In the genomic region with DNA sequence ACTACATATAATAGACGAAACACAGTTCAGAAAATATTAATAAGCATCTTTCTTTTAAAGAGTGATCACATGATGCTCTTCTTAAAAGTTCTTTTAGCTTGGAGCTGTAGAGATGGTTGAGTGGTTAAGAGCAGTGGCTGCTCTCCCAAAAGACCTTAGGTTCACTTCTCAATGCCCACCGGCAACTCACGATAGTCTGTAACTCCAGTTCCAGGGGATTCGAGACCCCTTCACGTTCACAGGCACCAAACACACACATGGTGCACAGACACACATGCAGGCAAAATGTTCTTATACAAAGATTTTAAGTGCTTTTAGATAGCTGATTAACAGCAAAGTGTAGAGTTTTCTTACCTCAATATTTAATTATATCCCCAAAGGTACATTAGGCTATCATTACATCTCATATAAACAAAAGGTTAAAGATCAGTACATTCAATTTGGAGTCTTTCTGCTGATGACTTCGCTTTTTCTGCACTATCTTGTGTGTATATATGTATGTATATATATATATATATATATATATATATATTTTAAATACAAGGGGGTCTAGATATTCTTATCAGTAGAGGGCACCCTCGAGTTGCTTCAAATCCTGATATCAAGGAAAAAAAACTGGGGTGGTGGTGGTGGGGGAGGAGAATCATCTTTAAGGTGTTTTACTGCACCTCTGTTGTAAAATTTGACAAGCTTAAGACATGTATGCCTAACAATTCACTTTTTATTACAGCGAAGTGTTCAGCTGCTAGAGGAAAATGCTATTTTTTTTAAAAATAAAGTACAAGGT, we compare ENCODE assay signal across 9 mouse cellular contexts. TPM values are rescaled to one million over a fixed set of nuclear protein-coding genes. Genes with fewer than 3 reads are reported as not detected.
DNase-seq lines count a peak whose midpoint lies in the region; ATAC-seq and TF ChIP-seq lines count a peak whose summit lies in the region.
"Had no signal": no experiment of that assay in that cellular context is flagged by ENCODE, and none has a peak within 500 bp of the region (broad histone marks: within the 10 kb centered on the region; RNA-seq: fewer than 3 reads in every experiment).

No protein-coding gene starts in this region.

- TF ChIP-seq POLR2A in small intestine, adult 2 months (IDR thresholded peaks at IDR 0.05; ENCODE audit: low read depth, low read length) = no peak
- TF ChIP-seq POLR2A in lung, adult 2 months (IDR thresholded peaks at IDR 0.05; ENCODE audit: borderline replicate concordance, extremely low read depth, low read depth, low read length) = no peak

- peak; percentile 60 for DNase-seq in kidney, postnatal 0 days (ENCODE audit: low spot score)
- DNase-seq in kidney, postnatal 4 days = no peak
- no peak for DNase-seq in forebrain, embryonic 10.5 days (ENCODE audit: extremely low spot score, low spot score)
- DNase-seq in limb, embryonic 10.5 days (ENCODE audit: low spot score) = no peak
- DNase-seq in spleen, postnatal 36 days (ENCODE audit: low spot score in 2 of 2) = no peak
- no peak for DNase-seq in lung, adult 2 months
- no peak for DNase-seq in thymus, postnatal 10 days (ENCODE audit: low spot score in 2 of 2)

- H3K4me3 ChIP-seq in kidney, postnatal 0 days (replicated peaks; ENCODE audit: low read depth, low read length) = no peak overlapping the region
- peak overlapping the region; percentile 72; the same call in 1 of the 2 replicates for H3K4me3 ChIP-seq in forebrain, embryonic 10.5 days
- peak overlapping the region; percentile 65; the same call in 1 of the 2 replicates for H3K4me3 ChIP-seq in limb, embryonic 10.5 days
- peak overlapping the region; percentile 30; the same call in 1 of the 2 replicates for H3K4me3 ChIP-seq in small intestine, adult 2 months (ENCODE audit: low read depth, low read length)
- H3K4me3 ChIP-seq in lung, adult 2 months (replicated peaks; ENCODE audit: extremely low read depth, low read depth, low read length) = no peak overlapping the region

- H3K4me2 ChIP-seq in kidney, postnatal 0 days (ENCODE audit: low read length) = peak overlapping the region; percentile 98; the same call in 1 of the 2 replicates

- no peaks in the 10 kb centered on the region for H3K9me3 ChIP-seq in kidney, postnatal 0 days (replicated peaks; ENCODE audit: low read length)
- H3K9me3 ChIP-seq in forebrain, embryonic 10.5 days = no peaks in the 10 kb centered on the region; the same call in none of the 2 replicates
- H3K9me3 ChIP-seq in limb, embryonic 10.5 days (replicated peaks) = no peaks in the 10 kb centered on the region

- no peak overlapping the region for H3K9ac ChIP-seq in kidney, postnatal 0 days (ENCODE audit: low read depth, low read length)

- H3K27ac ChIP-seq in kidney, postnatal 0 days = no peak overlapping the region
- no peak overlapping the region for H3K27ac ChIP-seq in forebrain, embryonic 10.5 days
- peak overlapping the region; percentile 91; the same call in 1 of the 2 replicates for H3K27ac ChIP-seq in limb, embryonic 10.5 days
- no peak overlapping the region for H3K27ac ChIP-seq in small intestine, adult 2 months (ENCODE audit: insufficient read depth, low read depth, low read length)

- H3K36me3 ChIP-seq in kidney, postnatal 0 days (ENCODE audit: insufficient read depth, low read length) = no peaks in the 10 kb centered on the region
- H3K36me3 ChIP-seq in forebrain, embryonic 10.5 days (replicated peaks) = no peaks in the 10 kb centered on the region
- H3K36me3 ChIP-seq in limb, embryonic 10.5 days = no peaks in the 10 kb centered on the region
- no peaks in the 10 kb centered on the region for H3K36me3 ChIP-seq in small intestine, adult 2 months (ENCODE audit: control insufficient read depth, insufficient read depth, low read length)

- TF ChIP-seq CTCF in kidney, postnatal 0 days (IDR thresholded peaks at IDR 0.05; ENCODE audit: low read depth) = peak; percentile 48
- no peak for TF ChIP-seq CTCF in small intestine, adult 2 months (IDR thresholded peaks at IDR 0.05; ENCODE audit: extremely low read depth, insufficient read length, insufficient replicate concordance, low read depth, low read length)
- no peak for TF ChIP-seq CTCF in lung, adult 2 months (IDR thresholded peaks at IDR 0.05; ENCODE audit: insufficient read depth, low read length)

- WGBS in kidney, postnatal 0 days = 58% methylated on average over 8 of the region's 8 CpGs
- WGBS in forebrain, embryonic 10.5 days = 60% methylated on average over 8 of the region's 8 CpGs
- WGBS in limb, embryonic 10.5 days = 57% methylated on average over 8 of the region's 8 CpGs
- 11% methylated on average over 8 of the region's 8 CpGs for WGBS in small intestine, adult 2 months
- 63% methylated on average over 8 of the region's 8 CpGs for WGBS in lung, adult 2 months

- H3K27me3 ChIP-seq in kidney, postnatal 0 days (ENCODE audit: insufficient read depth, low read length) = no peaks in the 10 kb centered on the region
- peaks cover 24% of the 10 kb centered on the region for H3K27me3 ChIP-seq in forebrain, embryonic 10.5 days (ENCODE audit: poor library complexity, severe bottlenecking)
- H3K27me3 ChIP-seq in limb, embryonic 10.5 days (ENCODE audit: low read depth, poor library complexity, severe bottlenecking) = peaks cover 27% of the 10 kb centered on the region
- H3K27me3 ChIP-seq in small intestine, adult 2 months (ENCODE audit: control insufficient read depth, insufficient read depth, low read length) = no peaks in the 10 kb centered on the region

- no peak for ATAC-seq in kidney, postnatal 0 days (replicated peaks; ENCODE audit: low FRiP score, low read depth)
- ATAC-seq: Patski had no signal

- peaks cover 20% of the 10 kb centered on the region for H3K4me1 ChIP-seq in kidney, postnatal 0 days (replicated peaks; ENCODE audit: insufficient read depth, low read length)
- peaks cover 62% of the 10 kb centered on the region for H3K4me1 ChIP-seq in forebrain, embryonic 10.5 days
- peaks cover 49% of the 10 kb centered on the region for H3K4me1 ChIP-seq in limb, embryonic 10.5 days
- H3K4me1 ChIP-seq in small intestine, adult 2 months (ENCODE audit: control insufficient read depth, insufficient read depth, insufficient read length, low read length) = peaks cover 2% of the 10 kb centered on the region
- peaks cover 13% of the 10 kb centered on the region for H3K4me1 ChIP-seq in lung, adult 2 months (ENCODE audit: control insufficient read depth, insufficient read depth, low read length)

RNA-seq across cellular contexts. Expression of a gene that starts 2.5 kb away (rescaled TPM):
- polyA plus RNA-seq in kidney, postnatal 0 days (2015; fragmentation: Nextera tagmentation; extraction: Ambion mirVana) = 12.5 and 15.0 TPM in 2 replicates
- 14.0 and 16.6 TPM in 2 replicates for polyA plus RNA-seq in forebrain, embryonic 10.5 days (2016; fragmentation: Nextera tagmentation; extraction: Ambion mirVana)
- polyA plus RNA-seq in limb, embryonic 10.5 days (2016; fragmentation: Nextera tagmentation; extraction: Ambion mirVana) = 9.0 and 14.2 TPM in 2 replicates
- 76.1 and 97.5 TPM in 2 replicates for polyA plus RNA-seq in small intestine, adult 2 months (2012; rRNA removed)
- 41.4 and 65.1 TPM in 2 replicates for polyA plus RNA-seq in lung, adult 2 months (2012; rRNA removed)

Comparison
In these comparisons a context has a peak if more than half of its experiments do, and no peak if none do; other contexts are left out.
1. H3K4me3 ChIP-seq: peak in forebrain, embryonic 10.5 days (single experiment), limb, embryonic 10.5 days (single experiment) and small intestine, adult 2 months (single experiment); none in kidney, postnatal 0 days (single experiment) and lung, adult 2 months (single experiment).